Mouse (Mus musculus): ENCODE measurements around the gene Srsx. TPM values are rescaled to one million over a fixed set of nuclear protein-coding genes. Genes with fewer than 3 reads are reported as not detected.
"Not testable (repeated sequence)": the region's sequence is repeated elsewhere in the genome, so short reads cannot be mapped to it uniquely, and the experiment has no call there.

Srsx gene
- polyA plus RNA-seq (2012; rRNA removed) (not detected in 2 replicates), polyA plus RNA-seq (2014; fragmentation: Nextera tagmentation; extraction: Ambion mirVana) (not detected in 2 replicates)

DNA sequence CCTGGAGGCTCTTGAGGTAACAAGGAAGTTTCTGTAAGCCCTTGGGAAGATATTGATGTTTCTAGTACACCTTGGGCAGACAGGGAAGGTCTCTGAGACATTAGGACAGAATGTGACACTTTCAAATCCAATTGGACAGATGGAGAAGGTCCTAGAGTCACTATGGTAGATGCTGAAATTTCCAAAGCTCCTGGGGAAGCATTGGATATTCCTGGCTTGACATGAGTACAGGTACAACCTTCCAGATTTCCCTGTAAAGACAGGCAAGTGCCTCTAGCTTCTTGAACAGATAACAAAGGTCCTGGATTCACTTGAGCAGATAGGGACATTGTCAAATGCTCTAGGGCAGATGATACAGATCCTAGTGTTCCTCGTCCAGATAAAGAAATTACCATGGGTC, at the start of gene Srsx:
Gene Srsx (minus strand): TSS at position 101 of the 400 bp plus-strand sequence.
- not testable (repeated sequence) for H3K9ac ChIP-seq (ENCODE audit: low read depth, low read length, severe bottlenecking); H3K27me3 ChIP-seq (ENCODE audit: control insufficient read depth, insufficient read depth, low read length); H3K27ac ChIP-seq (replicated peaks; ENCODE audit: low read depth, low read length); H3K9me3 ChIP-seq (ENCODE audit: control insufficient read depth, low read length); H3K36me3 ChIP-seq (ENCODE audit: control insufficient read depth, insufficient read depth, low read length); DNase-seq (ENCODE audit: low spot score); H3K4me3 ChIP-seq (replicated peaks; ENCODE audit: low read length); ATAC-seq (ENCODE audit: low FRiP score, low read depth); H3K4me2 ChIP-seq (replicated peaks; ENCODE audit: low read depth, low read length, severe bottlenecking); H3K4me1 ChIP-seq (ENCODE audit: control insufficient read depth, insufficient read depth, low read length)
- no CpG with 5 or more reads among the region's 1 CpGs for WGBS

DNA sequence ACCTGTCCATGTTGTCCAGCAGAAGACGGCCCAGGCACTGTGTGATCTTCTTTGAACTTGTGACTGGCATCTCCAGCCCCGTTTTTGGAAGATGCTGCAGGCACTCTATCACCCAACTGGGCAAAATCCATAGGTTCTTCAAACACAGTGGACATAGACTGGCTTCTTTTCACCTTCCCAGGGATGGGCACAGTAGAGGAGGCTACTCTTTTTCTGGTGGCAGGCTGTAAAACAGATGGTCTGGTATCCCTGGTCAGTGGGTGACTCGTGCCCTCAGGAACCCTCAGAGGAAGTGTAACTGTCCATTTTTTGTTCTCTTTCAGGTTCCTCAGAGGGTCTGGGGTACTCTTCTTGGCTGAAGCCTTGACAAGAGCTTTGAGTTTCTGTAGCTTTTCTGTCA, 24.5 kb upstream of the Srsx start, which contains the start of gene Gm17577:
Gene Gm17577 (minus strand): TSS at position 101 of the 400 bp plus-strand sequence.
- DNase-seq (ENCODE audit: low spot score); H3K4me1 ChIP-seq (ENCODE audit: control insufficient read depth, insufficient read depth, low read length); H3K36me3 ChIP-seq (ENCODE audit: control insufficient read depth, insufficient read depth, low read length); H3K9ac ChIP-seq (ENCODE audit: low read depth, low read length, severe bottlenecking); H3K4me2 ChIP-seq (replicated peaks; ENCODE audit: low read depth, low read length, severe bottlenecking); ATAC-seq (ENCODE audit: low FRiP score, low read depth); H3K9me3 ChIP-seq (ENCODE audit: control insufficient read depth, low read length); H3K27ac ChIP-seq (replicated peaks; ENCODE audit: low read depth, low read length); H3K4me3 ChIP-seq (replicated peaks; ENCODE audit: low read length); H3K27me3 ChIP-seq (ENCODE audit: control insufficient read depth, insufficient read depth, low read length): not testable (repeated sequence)
- WGBS = no CpG with 5 or more reads among the region's 3 CpGs

Other genes starting within 250 kb of the Srsx start
- gene Gm17521, start 192.8 kb downstream of the Srsx start, polyA plus RNA-seq (2012; rRNA removed) = not detected in 2 replicates
- gene Gm17521, start 192.8 kb downstream of the Srsx start, polyA plus RNA-seq (2014; fragmentation: Nextera tagmentation; extraction: Ambion mirVana) = not detected in 2 replicates
- gene Cldn34c1, start 119.0 kb downstream of the Srsx start, polyA plus RNA-seq (2012; rRNA removed) = 13.9 and 20.5 TPM in 2 replicates
- 16.0 and 17.6 TPM in 2 replicates for gene Cldn34c1, start 119.0 kb downstream of the Srsx start, polyA plus RNA-seq (2014; fragmentation: Nextera tagmentation; extraction: Ambion mirVana)
- gene Gm17577, start 24.4 kb upstream of the Srsx start, polyA plus RNA-seq (2012; rRNA removed) = not detected in 2 replicates
- not detected in 2 replicates for gene Gm17577, start 24.4 kb upstream of the Srsx start, polyA plus RNA-seq (2014; fragmentation: Nextera tagmentation; extraction: Ambion mirVana)

All from limb, embryonic 14.5 days (tissue).